Mouse (Mus musculus): ENCODE measurements around the gene Olfr410. TPM values are rescaled to one million over a fixed set of nuclear protein-coding genes. Genes with fewer than 3 reads are reported as not detected.

Olfr410 gene
- total RNA-seq (2021): not detected
- long read RNA-seq, experiment 1: 0 reads
- long read RNA-seq, experiment 2: 0 reads

DNA sequence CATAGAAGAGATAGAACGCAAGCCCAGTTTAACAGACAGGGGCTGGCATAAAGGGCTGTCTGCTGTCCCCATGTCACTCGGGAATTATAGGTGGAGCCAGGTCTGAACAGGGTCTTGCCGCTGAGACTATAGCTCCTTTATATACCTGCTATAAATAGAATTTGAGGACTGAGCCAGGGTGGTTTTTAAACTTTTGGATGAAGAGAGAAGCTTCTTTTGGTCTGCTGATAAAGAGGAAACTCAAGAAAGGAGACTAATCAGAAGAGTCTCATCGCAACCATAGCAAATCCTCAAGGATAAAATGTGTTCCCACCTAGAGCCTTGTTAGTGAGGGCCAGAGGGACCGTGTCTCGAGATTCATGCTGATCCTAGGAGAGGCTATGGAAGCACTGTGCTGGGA, at the start of gene Olfr410:
TSS of gene Olfr410 (minus strand) at position 101 of the 400 bp plus-strand sequence.
- DNase-seq: no peak

- DNase-seq: no peak
Measured at GRCm38 (mm10) chr11:74387203-74387602, 49.4 kb upstream of the Olfr410 start.

DNA sequence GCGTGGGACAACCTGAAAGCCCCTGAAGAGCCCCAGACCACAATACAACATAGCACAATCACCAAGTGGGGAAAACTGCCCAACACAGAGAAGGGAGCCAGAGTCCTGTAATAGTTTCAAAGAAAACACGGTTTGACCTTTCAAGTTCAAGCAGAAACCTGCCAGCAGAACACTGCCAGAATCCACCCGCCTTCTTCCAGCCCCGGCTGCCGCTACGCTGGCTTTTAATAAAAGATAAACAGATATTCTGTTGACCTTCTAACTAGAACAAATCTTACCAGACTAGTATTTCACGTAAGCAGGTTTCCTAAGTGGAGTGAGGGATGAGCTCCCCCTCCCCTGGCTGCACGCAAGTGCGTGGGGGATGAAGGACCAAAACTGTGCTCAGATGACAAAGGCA, 47.8 kb upstream of the Olfr410 start:
- peak; percentile 38 to 46 for DNase-seq

DNA sequence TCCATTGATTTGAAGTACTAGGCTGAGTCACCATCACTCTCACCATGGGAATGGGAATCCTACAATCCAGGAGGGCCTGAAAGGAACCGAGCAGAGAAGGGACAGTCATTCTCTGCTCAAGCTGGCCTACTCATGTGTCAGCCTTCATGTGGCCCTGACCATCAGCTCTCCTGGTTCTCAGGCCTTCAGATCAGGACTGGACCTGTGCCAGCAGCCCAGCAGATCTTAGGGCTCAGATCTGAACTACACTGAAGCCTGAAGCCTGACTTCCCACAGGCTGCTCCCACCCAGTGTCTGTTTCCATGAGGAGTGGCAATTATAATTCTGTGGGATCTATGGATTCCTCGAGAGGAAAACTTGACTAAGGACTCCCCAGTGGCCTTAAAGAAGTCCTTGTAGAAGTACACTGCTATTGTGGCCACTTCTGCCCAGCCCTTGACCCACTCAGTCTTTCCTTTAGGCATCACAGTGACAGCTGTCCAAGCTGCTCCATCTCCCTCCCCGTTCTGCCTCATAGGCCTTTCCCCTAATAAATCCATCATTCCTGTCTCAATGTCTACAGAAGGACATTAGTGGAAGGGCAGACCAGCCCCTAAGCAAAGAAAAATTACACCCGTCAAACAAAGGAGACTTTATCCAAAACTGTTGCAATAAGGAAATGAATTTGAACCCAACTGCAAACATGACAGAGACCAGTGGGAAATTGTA, 41.5 kb upstream of the Olfr410 start:
- DNase-seq: peak; percentile 49 to 57

- DNase-seq: peak; percentile 47 to 72
Measured at GRCm38 (mm10) chr11:74376847-74377246, 39.0 kb upstream of the Olfr410 start.

- peak; percentile 75 to 78 for DNase-seq
Measured at GRCm38 (mm10) chr11:74371393-74372100, 33.7 kb upstream of the Olfr410 start.

GRCm38 (mm10) chr11:74361769-74362168, 23.9 kb upstream of the Olfr410 start, which contains the start of gene Olfr412:
Gene Olfr412, plus strand, starts transcription at chr11:74362069.
- DNase-seq: no peak

- no peak for DNase-seq
Measured at GRCm38 (mm10) chr11:74352550-74352949, 14.7 kb upstream of the Olfr410 start, which contains the start of gene Olfr411. Gene Olfr411, minus strand, starts transcription at chr11:74352650.

GRCm38 (mm10) chr11:74328781-74329180, 9.1 kb downstream of the Olfr410 start:
- DNase-seq: no peak

- no peak for DNase-seq
Measured at GRCm38 (mm10) chr11:74326044-74326443, 11.8 kb downstream of the Olfr410 start.

- no peak for DNase-seq
Measured at GRCm38 (mm10) chr11:74287256-74287655, 50.6 kb downstream of the Olfr410 start.

DNA sequence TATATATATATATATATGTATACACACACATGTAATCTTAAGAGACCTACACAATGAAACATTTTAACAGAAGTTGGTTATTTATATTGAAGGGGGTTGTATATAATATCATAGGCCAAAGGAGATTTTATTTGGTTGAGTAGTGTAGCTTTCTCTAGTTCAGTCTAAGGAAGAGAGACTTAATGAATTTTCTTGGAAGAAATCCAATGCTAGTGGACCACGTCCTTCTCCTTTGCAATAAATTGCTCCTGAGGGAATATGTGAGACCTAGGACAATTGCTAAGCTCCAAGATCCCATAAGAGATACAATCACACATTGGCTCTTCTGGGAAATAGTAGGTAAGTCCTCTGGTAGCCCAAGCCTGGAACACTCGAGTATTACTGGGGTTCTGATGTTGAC, 54.4 kb downstream of the Olfr410 start, which contains the start of gene Olfr59:
TSS of gene Olfr59 (plus strand) at position 301 of the 400 bp plus-strand sequence.
- DNase-seq: no peak

Other genes with a start within 250 kb of the Olfr410 start
- gene Olfr401, start 224.3 kb downstream of the Olfr410 start, total RNA-seq (2021): not detected
- not detected for gene Olfr402, start 184.5 kb downstream of the Olfr410 start, total RNA-seq (2021)
- not detected for gene Olfr403, start 151.8 kb downstream of the Olfr410 start, total RNA-seq (2021)
- gene Olfr43, start 126.7 kb downstream of the Olfr410 start, total RNA-seq (2021): not detected
- not detected for gene Olfr406, start 78.2 kb downstream of the Olfr410 start, total RNA-seq (2021)
- gene Olfr59, start 54.3 kb downstream of the Olfr410 start, total RNA-seq (2021): not detected
- not detected for gene Olfr411, start 14.6 kb upstream of the Olfr410 start, total RNA-seq (2021)
- gene Olfr412, start 24.0 kb upstream of the Olfr410 start, total RNA-seq (2021): not detected